Mouse (Mus musculus): ENCODE measurements around the gene Faf1.

The Faf1 gene

DNA sequence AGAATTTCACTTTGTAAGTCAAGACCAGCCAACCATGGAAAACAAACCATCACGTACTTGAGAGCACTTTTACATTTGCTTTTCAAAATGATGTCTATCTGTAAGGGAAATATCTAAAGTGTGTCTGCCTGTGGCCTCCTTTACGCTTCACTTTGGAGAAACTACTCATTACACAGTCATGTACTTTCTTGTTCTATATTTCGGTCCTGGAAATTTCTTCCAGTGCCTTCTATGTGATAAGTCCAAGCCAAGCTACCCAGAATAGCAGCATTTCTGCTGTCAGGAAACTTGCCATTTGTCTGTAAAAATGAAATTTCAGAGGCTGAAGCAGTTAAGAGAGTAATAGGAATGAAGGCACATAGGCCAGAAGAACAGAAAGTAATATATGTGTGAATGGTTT lies 228.1 kb downstream of the Faf1 start:
- in situ Hi-C loops (cut with MseI, MboI) = no loop called here

DNA sequence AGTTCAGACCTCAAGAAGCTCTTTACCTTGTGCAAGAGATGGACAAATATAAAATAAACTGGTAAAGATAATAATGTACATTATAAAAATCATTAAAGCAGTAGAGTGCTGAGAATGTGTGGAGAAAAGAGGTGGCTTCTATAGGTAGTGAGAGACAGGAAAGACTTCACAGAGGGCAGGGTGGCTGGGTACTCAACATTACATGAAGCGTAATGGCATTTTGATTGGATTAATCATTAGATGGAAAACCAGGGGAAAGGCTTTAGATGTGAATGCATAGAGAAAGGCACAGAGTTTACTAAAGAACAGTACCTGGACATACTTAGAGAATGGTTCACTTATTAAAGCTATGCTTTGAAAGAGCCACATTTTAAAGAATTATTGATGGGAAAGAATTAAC lies 252.7 kb downstream of the Faf1 start:
- in situ Hi-C loops (cut with MseI, MboI) = no loop called here

DNA sequence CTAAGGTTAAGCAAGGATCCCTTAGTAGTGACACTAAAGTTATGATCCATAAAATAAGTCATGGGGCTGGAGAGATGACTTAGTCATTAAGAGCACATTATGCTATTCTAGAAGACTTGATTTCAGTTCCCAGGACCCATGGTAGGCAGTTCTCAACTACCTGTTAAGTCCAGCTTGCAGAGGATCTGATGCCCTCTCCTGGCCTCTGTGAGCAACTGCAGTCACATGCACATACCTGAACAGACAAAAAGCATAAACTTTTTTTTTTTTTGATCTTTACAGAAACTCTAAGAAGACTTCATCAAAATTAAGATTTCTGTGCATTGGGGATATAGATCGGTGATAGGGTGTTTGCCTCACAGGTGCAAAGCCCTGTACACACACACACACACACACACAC lies 254.1 kb downstream of the Faf1 start:
- in situ Hi-C loops (cut with MseI, MboI) = no loop called here

DNA sequence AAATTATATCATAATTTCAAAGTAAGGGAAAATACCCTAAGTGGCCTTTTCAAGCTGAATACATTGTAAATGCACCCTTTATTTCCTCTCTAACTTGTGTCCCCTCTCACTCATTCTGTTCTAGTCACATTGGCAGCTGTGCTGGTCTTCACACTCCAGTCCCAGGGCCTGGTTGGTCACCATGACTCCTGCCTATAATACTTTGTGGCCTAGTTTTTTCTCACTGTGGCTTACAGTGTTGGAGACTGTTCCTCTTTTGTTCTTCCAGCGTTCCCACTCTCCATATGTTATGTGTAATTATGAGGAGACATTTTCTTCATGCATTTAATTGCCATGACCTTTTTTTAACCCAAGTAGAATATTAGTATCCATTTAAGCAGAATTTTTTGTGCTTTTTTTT lies 254.5 kb downstream of the Faf1 start:
- in situ Hi-C loops (cut with MseI, MboI) = no loop called here

DNA sequence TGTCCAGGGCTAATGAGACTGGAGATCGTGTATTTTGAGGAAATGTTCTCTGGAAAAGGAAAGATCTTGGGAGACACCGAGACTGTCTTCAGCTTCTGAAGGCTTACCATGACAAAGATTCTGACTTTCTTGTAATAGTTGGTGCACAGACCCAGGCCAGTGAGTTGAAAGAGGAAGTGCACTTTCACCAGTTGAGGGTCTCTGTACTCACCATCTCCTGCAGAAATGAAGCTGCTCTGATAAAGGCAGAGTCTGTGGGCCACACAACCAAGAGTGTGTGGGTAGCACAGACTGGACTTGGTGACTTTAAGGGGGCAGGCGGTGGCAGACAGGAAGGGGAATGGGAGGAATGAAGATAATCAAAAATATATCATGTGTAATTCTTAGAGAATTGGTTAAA lies 260.2 kb downstream of the Faf1 start:
- in situ Hi-C loops (cut with MseI, MboI) = no loop called here

DNA sequence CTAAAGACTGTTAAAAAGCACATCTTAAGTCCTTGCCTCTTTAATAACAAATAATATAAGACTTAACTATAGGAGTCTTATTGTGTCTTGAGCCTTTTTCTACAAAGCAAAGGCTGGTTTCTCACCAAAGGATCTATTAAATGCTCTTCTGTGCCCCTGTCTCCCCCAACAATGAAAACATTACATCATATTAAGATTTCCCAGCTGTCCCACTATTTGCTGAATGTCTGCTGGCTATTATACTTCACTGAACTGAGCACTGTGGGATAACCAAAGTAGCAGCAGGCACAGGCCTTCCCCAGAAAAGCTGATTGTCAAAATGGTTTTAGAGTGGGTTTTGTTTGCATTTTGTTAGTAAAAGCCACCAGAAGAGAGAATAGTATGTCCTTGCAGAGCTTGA lies 262.9 kb downstream of the Faf1 start:
- in situ Hi-C loops (cut with MseI, MboI) = no loop called here

DNA sequence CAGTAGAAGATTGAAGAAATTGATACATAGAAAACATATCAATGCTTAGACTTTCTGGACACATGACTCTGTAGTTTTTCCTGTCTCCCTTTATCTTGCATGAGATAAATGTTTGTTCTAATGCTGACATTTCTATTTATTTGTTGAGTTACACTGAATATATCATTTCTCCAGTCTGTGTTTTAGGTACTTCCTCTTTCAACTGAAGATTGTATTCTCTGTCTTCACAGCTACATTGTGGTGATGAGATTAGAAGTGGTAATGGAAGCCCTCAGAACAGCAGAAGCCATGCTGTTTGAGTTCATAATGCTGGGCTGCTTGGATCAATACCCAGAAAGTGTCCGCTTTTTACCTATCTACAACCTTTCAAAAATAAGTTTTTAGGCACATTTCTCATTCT lies 269.2 kb downstream of the Faf1 start:
- in situ Hi-C loops (cut with MseI, MboI) = no loop called here

DNA sequence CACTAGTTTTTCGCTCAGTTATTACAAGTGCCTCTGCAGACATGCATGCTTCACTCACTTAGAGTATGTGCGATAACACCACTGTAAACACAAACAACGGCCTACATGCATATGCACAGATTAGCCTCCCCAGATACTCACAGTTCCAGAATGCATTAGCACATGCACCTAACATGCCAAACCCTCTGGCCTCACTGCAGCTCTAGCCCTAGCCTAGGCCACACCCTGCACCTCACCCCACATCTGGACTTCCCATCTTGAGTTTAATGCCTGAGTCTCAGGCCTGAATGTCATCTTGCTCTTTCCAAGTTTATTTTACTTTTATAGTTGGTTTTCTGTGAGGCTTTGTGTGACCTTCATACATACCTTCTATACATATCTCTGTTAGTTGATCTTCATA lies 272.9 kb downstream of the Faf1 start:
- in situ Hi-C loops (cut with MseI, MboI) = no loop called here

DNA sequence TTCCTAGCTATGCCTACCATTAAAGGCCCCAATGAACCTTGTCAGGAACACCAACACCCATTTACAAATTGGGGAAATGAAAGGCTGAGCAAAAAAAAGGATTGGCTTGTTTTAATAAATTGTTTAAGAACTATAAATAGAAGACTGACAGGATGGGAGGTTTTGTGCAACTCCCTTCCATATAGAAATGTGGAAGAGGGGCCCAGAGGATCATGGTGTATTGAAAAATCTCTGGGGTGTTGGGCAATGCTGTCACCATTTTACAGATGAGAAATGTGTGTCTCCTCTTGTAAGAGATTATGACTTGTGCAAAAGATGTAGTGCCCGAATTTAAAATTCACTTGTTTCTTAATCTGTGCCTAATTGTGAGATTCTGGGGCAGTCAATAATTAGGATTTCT lies 277.1 kb downstream of the Faf1 start:
- in situ Hi-C loops (cut with MseI, MboI) = no loop called here

DNA sequence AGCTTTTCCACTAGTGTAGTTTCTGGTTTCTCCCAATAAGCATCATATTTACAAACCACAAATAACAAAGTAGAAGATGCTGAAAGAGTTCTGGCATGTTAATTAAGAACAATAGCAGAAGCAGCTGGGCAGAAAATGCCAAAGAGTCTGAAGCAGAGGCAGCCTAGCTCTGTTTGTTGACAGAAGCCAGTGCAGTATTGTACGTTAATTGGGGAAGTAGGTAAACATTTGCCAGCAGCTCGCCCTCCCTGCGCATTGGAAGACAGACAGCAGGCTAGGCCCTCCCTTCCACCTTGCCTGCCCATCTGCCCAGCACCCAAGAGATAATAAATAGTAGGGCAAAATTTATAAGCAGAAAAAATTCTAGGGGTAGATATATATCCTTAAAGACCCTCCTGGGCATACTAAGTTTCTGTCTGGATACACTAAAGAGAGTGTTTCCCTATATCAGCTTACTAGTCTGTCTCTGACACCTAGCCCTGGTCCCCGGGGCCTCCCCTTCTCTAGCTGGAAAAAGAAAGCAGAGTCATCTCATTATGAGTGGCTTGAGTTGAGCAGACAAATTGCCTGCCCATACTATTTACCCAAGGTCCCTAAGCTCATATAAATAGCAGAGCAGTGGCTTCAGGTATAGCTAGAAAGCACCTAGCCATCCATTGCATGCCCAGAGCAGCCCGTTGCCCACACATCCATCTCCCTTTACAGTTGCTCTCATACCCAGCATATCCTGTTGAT lies 284.0 kb downstream of the Faf1 start:
- in situ Hi-C loops (cut with MseI, MboI) = no loop called here

DNA sequence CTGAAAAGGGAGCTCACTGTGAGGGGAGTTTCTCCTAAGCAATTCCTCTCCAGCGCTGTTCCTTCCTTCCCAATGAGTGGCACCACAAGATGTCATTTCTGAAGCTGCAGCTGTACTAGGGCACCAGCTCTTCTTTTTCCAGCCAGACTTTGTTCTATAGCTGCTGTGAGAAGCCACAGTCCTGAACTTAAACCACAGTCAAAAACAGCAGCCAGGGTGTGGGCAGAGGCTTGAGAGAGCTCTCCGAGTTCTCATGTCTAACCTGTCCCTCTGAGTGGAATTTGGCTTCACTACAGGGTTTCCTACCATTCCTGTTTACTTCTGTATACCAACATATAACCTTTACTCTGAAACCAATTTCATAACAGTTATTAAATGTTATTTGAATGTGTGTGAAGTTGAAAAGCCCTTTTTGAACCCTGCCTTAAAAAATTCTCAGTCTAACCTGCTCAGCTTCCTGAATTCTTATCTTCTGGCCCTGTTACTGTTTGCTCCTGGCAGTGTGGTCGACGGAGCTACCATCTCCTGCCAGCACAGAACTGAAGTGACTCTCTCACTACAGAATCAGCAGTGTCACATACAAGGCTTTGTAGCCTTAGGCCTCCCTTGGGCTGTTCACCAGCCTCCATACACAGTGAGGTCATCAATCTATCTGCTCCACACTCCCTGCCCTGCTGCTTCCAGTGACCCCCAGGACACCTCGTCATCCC lies 287.3 kb downstream of the Faf1 start:
- in situ Hi-C loops (cut with MseI, MboI) = no loop called here

DNA sequence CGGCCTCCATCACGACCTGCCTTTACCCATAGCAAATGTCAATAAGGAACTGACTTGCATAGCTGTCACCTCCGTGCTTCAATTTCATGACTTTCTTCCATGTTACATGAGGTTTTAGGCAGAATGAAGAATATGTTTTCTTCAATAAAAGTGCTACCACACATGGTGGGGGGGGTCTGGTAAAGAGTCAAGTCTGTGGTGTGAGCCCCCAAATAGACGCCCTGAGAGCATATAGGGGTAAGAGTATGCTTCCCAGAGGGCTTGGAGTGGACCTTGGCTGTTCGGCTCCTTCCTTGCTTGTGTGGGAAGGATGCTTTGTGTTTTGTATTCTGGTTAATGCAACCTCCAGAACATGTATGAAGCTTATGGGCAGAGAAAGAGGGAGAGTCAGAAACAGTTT lies 293.2 kb downstream of the Faf1 start:
- in situ Hi-C loops (cut with MseI, MboI) = no loop called here

DNA sequence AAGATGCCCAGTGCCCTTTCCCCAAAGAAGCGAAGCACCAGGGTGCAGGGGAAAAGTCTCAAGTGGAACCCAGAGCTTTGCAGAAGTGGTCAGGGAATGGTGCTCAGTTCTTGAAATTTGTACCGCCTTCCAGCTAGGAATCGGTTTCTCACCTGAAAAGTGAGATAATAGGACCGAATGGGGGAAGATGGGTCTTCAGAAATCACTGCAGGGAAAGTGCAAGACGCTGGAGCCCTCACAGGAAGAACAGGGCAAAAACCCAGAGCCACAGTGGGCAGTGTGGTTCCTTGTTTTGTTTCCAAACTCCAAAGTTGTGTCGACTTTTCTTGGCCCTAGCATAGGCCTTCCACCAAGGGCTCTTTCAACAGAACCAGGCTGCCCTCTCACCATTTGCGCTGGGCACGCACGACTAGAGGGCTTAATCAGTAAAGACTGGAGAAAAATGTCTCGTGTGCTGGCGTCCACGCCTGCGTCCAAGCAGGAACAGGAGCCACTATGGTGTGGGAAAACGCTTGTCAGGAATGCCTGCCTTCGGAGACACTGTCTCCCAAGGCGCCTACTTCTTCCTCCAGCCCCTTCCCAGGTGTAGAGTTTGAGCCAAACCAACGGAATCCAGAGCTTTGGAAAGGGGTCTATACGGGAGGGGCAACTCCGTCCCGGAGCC lies 297.7 kb downstream of the Faf1 start:
- in situ Hi-C loops (cut with MseI, MboI) = no loop called here

DNA sequence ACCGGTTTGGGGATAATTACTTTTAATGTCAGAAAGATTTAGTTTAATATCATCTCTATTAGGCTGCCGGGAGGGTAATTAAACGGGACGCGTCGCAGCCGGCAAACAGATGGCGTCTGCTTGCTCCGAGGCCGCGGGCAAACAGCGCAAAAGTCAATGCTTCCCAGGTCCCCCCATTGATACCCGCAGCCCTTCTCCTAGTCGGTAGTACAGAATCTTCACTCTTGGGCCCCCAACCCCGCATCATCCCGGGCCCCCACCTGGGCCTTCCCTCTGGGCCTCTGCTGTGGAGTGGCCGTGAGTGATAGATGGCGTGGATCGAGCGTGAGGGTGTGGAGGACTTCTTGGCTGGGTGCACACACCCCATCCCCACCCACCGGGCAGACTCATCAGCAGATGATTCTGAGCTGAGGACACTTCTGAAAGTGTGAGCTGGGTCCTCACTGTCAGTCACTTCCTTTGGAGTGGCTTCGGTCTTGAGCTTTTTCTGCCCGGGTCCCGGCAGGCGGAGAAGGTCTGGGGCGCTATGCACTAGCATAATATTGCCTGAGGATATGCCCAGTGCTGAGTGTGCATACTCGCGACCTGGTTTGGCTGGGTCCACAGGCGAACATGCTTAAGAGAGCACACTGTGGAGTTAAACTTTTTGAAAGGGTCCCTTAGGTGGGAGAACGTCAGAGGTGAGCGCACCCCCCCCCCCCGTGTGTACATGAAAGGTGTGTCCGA lies 298.4 kb downstream of the Faf1 start:
- in situ Hi-C loops (cut with MseI, MboI) = no loop called here

DNA sequence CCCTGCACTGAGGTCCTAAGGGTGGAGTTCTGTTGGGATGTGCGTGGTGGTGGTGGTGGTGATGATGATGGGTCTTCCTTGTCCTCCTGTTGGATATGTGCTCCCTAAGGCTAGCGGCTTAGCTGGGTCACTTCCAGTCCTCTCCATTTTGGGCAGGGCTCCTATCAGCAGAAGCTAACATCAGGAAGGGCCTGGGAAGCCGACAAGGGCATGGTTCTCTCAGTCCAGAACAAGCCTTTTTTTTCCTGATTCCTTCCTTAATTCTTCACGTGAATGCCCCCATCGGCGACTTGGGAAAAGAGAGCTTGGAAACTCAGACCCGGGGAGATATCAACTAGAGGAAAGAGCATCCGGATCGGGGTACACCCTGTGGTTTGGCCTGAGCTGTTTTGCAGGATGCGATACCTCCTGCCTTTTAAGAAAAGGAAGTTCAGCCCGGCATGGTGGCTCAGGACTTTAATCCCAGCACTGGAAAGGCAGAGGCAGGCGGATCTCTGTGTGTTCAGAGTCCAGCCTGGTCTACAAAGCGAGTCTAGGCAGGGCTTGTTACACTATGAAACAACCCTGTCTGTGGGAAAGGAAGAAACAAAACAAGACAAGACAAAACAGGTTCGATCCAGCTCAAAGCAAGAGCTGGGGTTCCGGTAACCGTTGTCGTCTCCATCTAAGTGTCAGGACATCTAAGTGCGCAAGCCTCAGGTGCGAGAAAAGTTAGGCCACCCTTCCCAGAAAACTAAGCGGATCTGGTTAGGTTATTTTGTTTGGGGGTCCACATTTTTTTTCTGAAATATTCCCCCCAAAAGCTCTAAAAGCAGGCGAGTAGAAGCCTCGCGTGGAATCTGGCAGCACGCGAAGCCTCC lies 299.2 kb downstream of the Faf1 start:
- in situ Hi-C loops (cut with MseI, MboI) = no loop called here

DNA sequence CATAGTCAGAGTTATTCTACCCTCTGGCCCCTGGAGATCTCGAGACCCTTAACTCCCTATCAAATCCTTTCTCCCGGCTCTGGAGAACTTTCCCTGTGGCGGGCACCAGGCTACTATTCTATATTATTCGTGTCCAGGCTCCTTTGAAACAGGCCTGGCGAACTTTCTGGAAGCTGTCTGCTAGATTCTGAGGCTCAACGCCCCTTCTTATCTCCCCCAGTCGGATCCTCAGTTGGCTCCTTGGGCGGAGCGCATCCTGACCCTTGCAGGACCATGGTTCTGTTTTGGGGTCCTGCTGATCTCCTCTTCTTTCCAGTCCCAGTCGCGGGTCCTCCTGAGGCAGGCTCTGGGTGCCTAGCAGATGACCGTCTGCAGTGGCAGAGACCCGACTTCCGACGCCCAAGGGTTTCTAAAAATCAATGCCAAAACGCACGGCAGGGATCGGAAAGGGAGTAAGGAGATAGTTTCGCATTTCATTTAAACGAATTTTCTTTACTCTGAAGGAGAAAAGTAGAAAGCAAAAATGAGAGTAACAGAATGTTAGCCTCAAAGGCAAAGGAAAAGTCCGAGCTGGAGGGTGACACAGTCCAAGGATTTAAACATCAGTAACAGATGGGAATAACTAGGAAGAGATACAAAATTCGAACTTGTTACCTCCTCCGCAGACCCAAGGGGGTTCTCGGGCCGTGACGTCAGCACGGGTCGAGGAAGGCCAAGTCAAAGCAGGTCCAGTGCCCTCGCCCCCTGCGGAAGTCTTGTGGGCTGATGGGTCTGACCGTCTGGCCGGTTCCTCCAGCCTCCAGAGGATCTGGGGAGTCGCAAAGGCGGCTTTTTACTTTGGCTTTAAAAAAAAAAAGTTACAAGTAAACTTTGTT lies 300.1 kb downstream of the Faf1 start:
- in situ Hi-C loops (cut with MseI, MboI) = no loop called here

DNA sequence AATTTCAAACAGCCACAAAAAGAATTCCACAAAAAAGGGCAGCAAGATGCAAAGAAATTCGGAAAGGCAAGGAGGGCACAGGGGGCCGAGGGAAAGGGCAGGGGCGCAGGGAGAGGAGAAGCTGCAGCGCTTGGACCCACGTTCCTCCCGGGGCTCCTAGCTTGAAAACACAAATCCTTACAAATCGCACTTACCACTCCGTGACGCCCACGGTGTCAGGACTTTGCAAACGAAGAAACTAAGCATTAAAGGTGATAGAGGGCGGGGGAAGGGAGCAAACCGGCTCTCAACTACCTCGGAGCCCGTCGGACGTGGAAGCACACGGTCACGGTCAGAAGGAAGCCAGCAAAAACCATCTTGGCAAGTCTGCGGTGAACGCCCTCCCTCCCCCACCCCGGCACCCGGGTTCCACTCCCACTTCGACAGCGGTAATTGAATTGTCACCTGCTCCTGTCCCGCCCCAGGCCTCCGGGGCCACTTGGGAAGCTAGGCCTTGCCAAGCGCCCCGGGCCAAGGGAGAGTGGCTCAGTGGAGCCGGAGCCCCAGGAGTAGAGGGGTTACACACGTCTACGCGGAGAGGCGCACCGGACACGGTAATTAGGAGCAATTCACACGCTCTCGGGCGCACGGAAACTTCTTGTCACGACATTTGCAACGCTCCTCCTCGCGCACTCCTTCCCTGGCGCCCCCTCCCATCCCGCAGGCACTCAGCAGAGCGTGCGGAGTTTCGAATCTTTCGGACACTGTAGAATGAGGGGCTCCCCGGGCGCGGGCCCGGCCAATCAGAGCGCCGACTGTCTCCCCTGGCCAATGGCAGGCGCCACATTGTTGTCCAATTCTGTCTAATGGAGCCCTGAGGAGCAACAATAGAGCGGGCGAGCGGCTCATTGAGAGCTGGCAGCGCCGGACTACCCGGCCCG lies 301.0 kb downstream of the Faf1 start, which contains the start of gene Dmrta2:
Gene Dmrta2 (plus strand): TSS at position 906 of the 920 bp plus-strand sequence.
- in situ Hi-C loops (cut with MseI, MboI) = no loop called here

DNA sequence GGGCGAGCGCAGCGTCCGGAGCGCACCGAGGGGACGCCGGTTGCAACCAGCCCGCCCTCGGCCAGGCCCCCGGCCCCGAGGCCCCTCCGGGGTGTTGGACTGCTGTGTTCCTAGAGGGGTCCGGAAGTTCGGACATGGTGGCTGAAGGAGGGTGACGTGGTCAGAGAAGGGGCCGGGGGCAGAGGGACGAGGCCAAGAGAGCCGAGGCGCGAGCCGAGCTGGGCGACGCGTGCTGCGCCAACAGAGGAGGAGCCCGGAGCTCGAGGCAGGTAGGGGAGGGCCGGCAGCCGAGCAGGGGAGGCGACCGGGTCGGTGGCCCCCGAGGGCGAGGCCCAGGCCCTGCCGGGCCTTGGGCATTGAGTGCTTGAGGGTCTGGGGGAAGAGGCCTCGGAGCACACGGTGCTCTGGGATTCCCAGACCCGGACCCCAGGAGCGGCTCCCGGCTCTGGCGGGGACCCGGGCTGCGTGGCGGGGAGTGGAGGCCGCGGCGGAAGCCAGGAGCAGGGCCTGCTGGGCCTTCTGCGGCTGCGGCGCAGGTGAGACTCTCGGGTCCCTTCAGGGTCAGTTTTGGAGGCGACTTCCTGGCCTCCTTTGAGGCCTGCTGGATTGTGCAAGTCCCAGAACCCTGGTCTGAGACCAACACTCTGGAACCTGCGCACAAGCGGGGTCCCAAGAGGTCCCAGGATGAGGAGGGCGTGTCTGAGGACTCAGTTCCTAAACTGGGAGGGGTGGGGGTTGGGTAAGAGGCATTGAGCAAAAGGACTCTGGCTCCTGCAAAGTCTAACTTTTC lies 301.9 kb downstream of the Faf1 start:
- in situ Hi-C loops (cut with MseI, MboI) = no loop called here

All from mouse trophoblast stem cell (cell line).